Mouse (Mus musculus) adrenal gland, postnatal 10 days (tissue): ENCODE results near the gene Sln. TPM values are rescaled to one million over a fixed set of nuclear protein-coding genes. Genes with fewer than 3 reads are reported as not detected.

Experiments used
- total RNA-seq, 2 experiments: library from RNA; stranded (reverse); gene quantifications; 2 replicates each; pipeline ENCODE4 v1.2.3; 2021

Gene Sln
- total RNA-seq, 2 experiments from 2014 or later = 2.6 to 51.5 TPM

Other genes starting within 250 kb of the Sln start
- gene Acat1, start 239.8 kb upstream of the Sln start, total RNA-seq = 100 to 1,000 TPM; 371 to 403 TPM
- gene Cul5, start 180.2 kb upstream of the Sln start, total RNA-seq = 10 to 100 TPM; 29.8 to 36.0 TPM
- gene Rab39, start 143.9 kb upstream of the Sln start, total RNA-seq = under 1 TPM; 0.72 to 0.73 TPM
- gene Slc35f2, start 78.6 kb upstream of the Sln start, total RNA-seq = 1 to 10 TPM in 1 of 2 experiments, under 1 TPM in 1; 0.94 to 1.1 TPM
- gene Elmod1, start 125.1 kb downstream of the Sln start, total RNA-seq = 1 to 10 TPM; 3.2 to 3.4 TPM
- under 1 TPM; 0.39 to 0.48 TPM for gene Tnfaip8l3, start 218.2 kb downstream of the Sln start, total RNA-seq